Mouse (Mus musculus) splenic B cell, adult 2 months (primary cell): ENCODE results near the gene Cog6.
"Not testable (repeated sequence)": the region's sequence is repeated elsewhere in the genome, so short reads cannot be mapped to it uniquely, and the experiment has no call there.

Experiments used
- DNase-seq: peaks from one replicate; pipeline ENCODE4 v3.0.0-alpha.2; 2011; ENCODE audit warnings: low read depth, low spot score
- H3K27me3 ChIP-seq: 2 replicates; pipeline ENCODE4 v1.6.1; 2012; ENCODE audit warnings: mild to moderate bottlenecking, low read length, moderate library complexity, mixed read lengths; ENCODE audit not compliant: control insufficient read depth, poor library complexity, insufficient read depth, severe bottlenecking
- H3K36me3 ChIP-seq: 2 replicates; pipeline ENCODE4 v1.6.1; 2012; ENCODE audit warnings: mild to moderate bottlenecking, low read length, moderate library complexity, mixed read lengths; ENCODE audit not compliant: control insufficient read depth, poor library complexity, insufficient read depth, severe bottlenecking

Cog6 gene

GRCm38 (mm10) chr3:52999996-53000395 is 17.0 kb downstream of the Cog6 start:
- H3K36me3 ChIP-seq = peaks cover 11% of the 10 kb centered on the region
- no peak for DNase-seq
- no peaks in the 10 kb centered on the region for H3K27me3 ChIP-seq

DNA sequence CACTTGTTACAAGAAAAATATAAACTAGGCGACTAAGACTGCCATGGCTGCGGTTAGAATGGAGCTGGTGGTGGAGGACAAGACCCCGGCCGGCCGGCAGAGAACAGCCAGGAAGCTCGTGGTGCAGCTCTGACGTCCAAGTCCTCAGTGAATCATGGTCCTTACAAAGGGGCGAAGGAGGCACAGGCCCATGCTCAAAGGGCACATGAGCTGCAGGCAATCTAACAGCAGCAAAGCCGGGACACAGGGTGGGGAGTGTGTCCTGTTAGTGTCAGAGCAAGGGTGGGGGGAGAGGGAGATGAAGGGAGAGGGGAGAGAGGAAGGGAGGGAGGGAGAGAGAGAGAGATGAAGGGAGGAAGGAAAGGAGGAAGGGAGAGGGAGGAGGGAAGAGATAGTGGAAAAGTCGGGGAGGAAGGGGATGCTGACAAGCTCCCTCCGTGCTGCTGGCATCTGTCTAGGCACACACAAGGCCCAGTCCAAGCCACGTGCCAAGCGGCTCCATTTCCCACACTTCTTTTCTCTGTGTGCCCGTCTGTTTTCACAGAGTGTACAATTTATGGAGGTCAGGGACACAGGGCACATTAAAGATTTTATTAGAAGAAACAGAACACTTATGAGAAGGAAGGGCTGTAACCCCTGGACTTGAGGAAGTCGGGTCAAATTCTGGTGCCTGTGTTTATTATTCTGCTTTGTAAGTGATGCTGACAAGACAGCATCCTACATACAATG is 17.9 kb downstream of the Cog6 start:
- Histone ChIP-seq H3K36me3 (peaks cover 11% of the 10 kb centered on the region), H3K27me3 (no peaks in the 10 kb centered on the region)
- no peak for DNase-seq

- no peaks in the 10 kb centered on the region for H3K27me3 ChIP-seq
- no peak for DNase-seq
Measured at GRCm38 (mm10) chr3:52997381-52997780, 19.7 kb downstream of the Cog6 start.

GRCm38 (mm10) chr3:52996635-52997034 is 20.4 kb downstream of the Cog6 start:
- H3K36me3 ChIP-seq = peaks cover 13% of the 10 kb centered on the region

More at GRCm38 (mm10) chr3:52997381-52997780, 19.7 kb downstream of the Cog6 start:
- H3K36me3 ChIP-seq = peaks cover 13% of the 10 kb centered on the region

DNA sequence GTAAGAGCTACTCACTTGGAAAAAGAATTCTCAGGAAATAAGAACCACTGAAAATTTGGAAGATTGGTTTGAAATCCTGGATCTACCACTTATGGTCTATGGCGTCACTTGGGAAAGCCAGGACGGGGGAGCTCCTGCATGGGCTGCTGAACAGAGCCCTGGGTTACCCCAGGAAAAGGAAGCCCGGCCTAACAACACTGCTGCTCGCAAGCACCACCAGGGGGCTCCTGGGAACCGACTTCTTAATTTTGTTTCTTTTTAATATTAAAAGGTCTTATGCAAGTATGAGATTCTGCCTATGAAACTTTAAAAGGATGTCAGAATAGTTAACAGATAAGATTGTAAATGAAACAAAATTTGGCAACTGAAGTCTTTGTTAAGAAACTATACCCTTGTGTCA is 22.4 kb downstream of the Cog6 start:
- DNase-seq = peak; percentile 30
- peaks cover 8% of the 10 kb centered on the region; the same call in 1 of the 2 replicates for H3K36me3 ChIP-seq
- H3K27me3 ChIP-seq = no peaks in the 10 kb centered on the region

More at GRCm38 (mm10) chr3:52996635-52997034, 20.4 kb downstream of the Cog6 start:
- no peak for DNase-seq
- H3K27me3 ChIP-seq = no peaks in the 10 kb centered on the region

- peaks cover 8% of the 10 kb centered on the region; the same call in 1 of the 2 replicates for H3K36me3 ChIP-seq
- no peak for DNase-seq
- no peaks in the 10 kb centered on the region for H3K27me3 ChIP-seq
Measured at GRCm38 (mm10) chr3:52993296-52993695, 23.7 kb downstream of the Cog6 start.

GRCm38 (mm10) chr3:52990041-52990737 is 26.8 kb downstream of the Cog6 start:
- DNase-seq = peak; percentile 70
- H3K27me3 ChIP-seq = no peaks in the 10 kb centered on the region
- peaks cover 4% of the 10 kb centered on the region; the same call in 1 of the 2 replicates for H3K36me3 ChIP-seq

DNA sequence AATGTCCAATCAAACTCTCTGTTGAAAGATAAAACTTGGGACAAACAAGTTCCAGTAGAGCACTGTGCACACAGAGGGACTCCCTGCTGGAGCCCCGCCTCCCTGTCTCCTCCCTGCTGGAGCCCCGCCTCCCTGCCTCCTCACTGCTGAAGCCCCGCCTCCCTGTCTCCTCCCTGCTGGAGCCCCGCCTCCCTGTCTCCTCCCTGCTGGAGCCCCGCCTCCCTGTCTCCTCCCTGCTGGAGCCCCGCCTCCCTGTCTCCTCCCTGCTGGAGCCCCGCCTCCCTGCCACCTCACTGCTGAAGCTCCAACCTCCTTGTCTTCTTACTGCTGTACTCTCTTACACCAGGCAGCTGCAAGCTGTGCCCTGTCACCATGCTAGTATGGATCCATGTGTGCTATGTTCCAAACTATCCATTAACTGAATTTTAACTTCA is 31.5 kb downstream of the Cog6 start:
- not testable (repeated sequence) for H3K27me3 ChIP-seq, H3K36me3 ChIP-seq
- DNase-seq = peak; percentile 42

DNA sequence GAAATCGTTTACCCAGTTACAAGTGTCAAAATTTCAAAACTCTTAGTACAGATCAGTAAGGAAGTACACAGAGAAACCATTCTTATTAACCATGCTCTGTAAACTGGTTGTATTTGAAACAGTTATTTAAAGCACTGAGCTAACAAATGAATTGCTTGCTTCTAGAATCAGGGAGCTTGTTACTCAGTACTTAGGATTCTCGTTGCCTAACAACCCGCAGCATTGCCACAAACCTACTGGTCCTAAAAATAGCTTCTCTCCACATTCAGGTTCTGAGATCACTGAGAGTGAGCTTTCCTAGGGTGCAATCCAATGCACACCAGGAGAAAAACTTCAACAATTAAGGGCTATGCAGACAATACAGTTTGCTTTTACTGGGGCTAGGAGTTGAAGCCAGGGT is 33.3 kb downstream of the Cog6 start:
- no peak for DNase-seq
- Histone ChIP-seq H3K36me3 (0 out of 2 replicates have a peak, but pooled peaks cover 1% of the 10 kb centered on the region), H3K27me3 (no peaks in the 10 kb centered on the region)

DNA sequence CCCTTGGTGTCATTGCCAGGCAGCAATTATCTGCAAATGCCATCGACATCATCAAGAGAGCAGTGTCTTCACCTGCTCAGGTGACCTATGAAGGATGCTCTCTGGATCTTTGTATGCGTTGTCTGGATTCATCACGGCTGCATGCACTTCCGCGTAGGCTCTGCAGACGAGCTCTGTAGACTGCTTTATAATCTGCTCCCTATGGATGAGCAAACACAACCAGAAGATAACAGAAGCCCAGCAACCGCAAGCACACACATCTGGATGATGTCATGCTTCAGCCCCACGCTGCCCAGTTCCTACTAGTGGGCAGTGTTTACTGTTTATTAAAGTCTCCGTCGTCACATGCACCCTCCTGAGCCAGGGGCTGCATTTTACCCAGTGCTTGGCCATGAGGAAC is 34.0 kb downstream of the Cog6 start:
- no peaks in the 10 kb centered on the region for H3K27me3 ChIP-seq
- DNase-seq = no peak
- H3K36me3 ChIP-seq = 0 out of 2 replicates have a peak, but pooled peaks cover 1% of the 10 kb centered on the region

GRCm38 (mm10) chr3:52974674-52975556 is 42.1 kb downstream of the Cog6 start:
- peak; percentile 78 for DNase-seq
- H3K36me3 ChIP-seq = no peaks in the 10 kb centered on the region
- no peaks in the 10 kb centered on the region for H3K27me3 ChIP-seq

GRCm38 (mm10) chr3:52972916-52973315 is 44.1 kb downstream of the Cog6 start:
- DNase-seq = peak; percentile 13
- Histone ChIP-seq H3K27me3 (no peaks in the 10 kb centered on the region), H3K36me3 (no peaks in the 10 kb centered on the region)

DNA sequence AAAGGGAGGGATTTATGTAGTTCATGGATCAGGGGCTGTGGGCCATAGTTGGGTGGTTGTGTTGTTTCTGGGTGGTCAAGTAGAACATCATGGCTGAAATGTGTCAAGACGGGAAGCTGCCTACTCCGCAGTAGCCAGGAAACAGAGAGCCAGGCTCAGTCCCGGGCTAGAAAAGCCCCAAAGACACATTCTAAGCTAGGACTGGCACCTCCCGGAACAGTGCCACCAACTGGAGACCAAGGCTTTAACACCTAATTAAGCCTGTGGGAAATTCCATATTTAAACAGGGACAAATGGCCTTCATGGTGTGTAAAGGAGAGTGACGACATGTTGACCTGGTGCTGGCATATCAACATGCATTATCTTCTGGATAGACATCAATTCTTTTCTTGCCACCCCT is 50.0 kb downstream of the Cog6 start:
- Histone ChIP-seq H3K27me3 (no peaks in the 10 kb centered on the region), H3K36me3 (no peaks in the 10 kb centered on the region)
- no peak for DNase-seq

GRCm38 (mm10) chr3:52964206-52964605 is 52.8 kb downstream of the Cog6 start:
- no peaks in the 10 kb centered on the region for H3K36me3 ChIP-seq
- no peaks in the 10 kb centered on the region for H3K27me3 ChIP-seq
- no peak for DNase-seq
